12 mouse cellular contexts compared by ENCODE assay signal in the genomic region with DNA sequence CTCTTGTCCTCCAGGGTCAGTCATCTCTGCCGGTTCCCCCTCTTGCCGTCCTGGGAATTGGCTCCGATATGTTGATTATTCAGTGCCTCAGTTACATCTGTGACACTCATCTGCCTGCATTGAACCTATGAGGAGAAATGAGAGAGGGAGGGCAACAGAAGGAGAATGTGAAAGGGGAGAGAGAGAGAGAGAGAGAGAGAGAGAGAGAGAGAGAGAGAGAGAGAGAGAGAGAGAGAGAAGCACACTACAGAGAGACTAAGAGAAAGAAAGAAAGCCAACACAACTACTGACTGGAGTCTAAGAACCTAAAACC.
DNase-seq lines count a peak whose midpoint lies in the region; ATAC-seq and TF ChIP-seq lines count a peak whose summit lies in the region.
"Had no signal": no experiment of that assay in that cellular context is flagged by ENCODE, and none has a peak within 500 bp of the region (broad histone marks: within the 10 kb centered on the region; RNA-seq: fewer than 3 reads in every experiment).

No protein-coding gene starts in this region.

- intact Hi-C loops in left cerebral cortex, adult 2 months (cut with DNase I), result loop anchor here (2.0 to 10.0 kb wide), 2 partner anchors 82 to 430 kb away; no protein-coding TSS in a partner anchor
- intact Hi-C loops in left cerebral cortex, postnatal 25 days (cut with DNase I), result loop anchor here (5.0 kb wide), 1 partner anchor 83 kb away; no protein-coding TSS in a partner anchor
- intact Hi-C loops in left cerebral cortex, postnatal 10 days (cut with DNase I), result no loop called here
- intact Hi-C loops in left cerebral cortex, postnatal 14 days (cut with DNase I), result loop anchor here (5.0 kb wide), 2 partner anchors 78 to 617 kb away; no protein-coding TSS in a partner anchor

- no peak for DNase-seq in left cerebral cortex, adult 2 months (ENCODE audit: extremely low spot score in 1 of 2, low spot score in 2 of 2)
- no peak for DNase-seq in left cerebral cortex, postnatal 25 days (ENCODE audit: low spot score in 2 of 2)
- DNase-seq in forebrain, embryonic 14.5 days (ENCODE audit: low spot score), result no peak
- peak; percentile 61 for DNase-seq in retina, embryonic 14.5 days (ENCODE audit: low spot score)
- DNase-seq in left cerebral cortex, postnatal 10 days (ENCODE audit: extremely low spot score in 1 of 2, low spot score in 2 of 2), result no peak
- DNase-seq in left cerebral cortex, postnatal 14 days (ENCODE audit: low spot score in 2 of 2), result no peak
- no peak for DNase-seq in gastrocnemius, adult 18-20 months (ENCODE audit: low spot score)
- DNase-seq: cerebellum, adult 9-11 months; heart, adult 2 months had no signal

- H3K4me3 ChIP-seq in left cerebral cortex, adult 2 months, result peak overlapping the region; percentile 20
- peak overlapping the region; percentile 52 for H3K4me3 ChIP-seq in forebrain, embryonic 14.5 days (ENCODE audit: low read depth, low read length)
- peak overlapping the region; percentile 1; the same call in 1 of the 2 replicates for H3K4me3 ChIP-seq in limb, embryonic 15.5 days
- H3K4me3 ChIP-seq: heart, adult 2 months; lung, embryonic 15.5 days had no signal

- no peaks in the 10 kb centered on the region for H3K36me3 ChIP-seq in forebrain, embryonic 14.5 days (ENCODE audit: control insufficient read depth, insufficient read depth, low read length)
- H3K36me3 ChIP-seq in limb, embryonic 15.5 days, result no peaks in the 10 kb centered on the region
- H3K36me3 ChIP-seq: lung, embryonic 15.5 days had no signal

- TF ChIP-seq CTCF in left cerebral cortex, adult 2 months (IDR thresholded peaks at IDR 0.05), result no peak

- H3K9ac ChIP-seq in forebrain, embryonic 14.5 days (ENCODE audit: low read length), result peak overlapping the region; percentile 85
- H3K9ac ChIP-seq in limb, embryonic 15.5 days, result no peak overlapping the region
- H3K9ac ChIP-seq: lung, embryonic 15.5 days had no signal

- H3K4me1 ChIP-seq in forebrain, embryonic 14.5 days (ENCODE audit: control insufficient read depth, insufficient read depth, low read length), result no peaks in the 10 kb centered on the region
- peaks cover 6% of the 10 kb centered on the region; the same call in 1 of the 2 replicates for H3K4me1 ChIP-seq in limb, embryonic 15.5 days

- H3K9me3 ChIP-seq in forebrain, embryonic 14.5 days (replicated peaks; ENCODE audit: control insufficient read depth, low read length), result no peaks in the 10 kb centered on the region
- H3K9me3 ChIP-seq in limb, embryonic 15.5 days, result no peaks in the 10 kb centered on the region
- H3K9me3 ChIP-seq: lung, embryonic 15.5 days had no signal

- WGBS in forebrain, embryonic 14.5 days, result 5% methylated on average over 3 of the region's 3 CpGs
- 73% methylated on average over 3 of the region's 3 CpGs for WGBS in limb, embryonic 15.5 days

- peak overlapping the region; percentile 36; the same call in 1 of the 2 replicates for H3K27ac ChIP-seq in left cerebral cortex, adult 2 months
- peak overlapping the region; percentile 94 for H3K27ac ChIP-seq in forebrain, embryonic 14.5 days (ENCODE audit: low read depth, low read length)
- no peak overlapping the region for H3K27ac ChIP-seq in limb, embryonic 15.5 days
- H3K27ac ChIP-seq: heart, adult 2 months; lung, embryonic 15.5 days had no signal

- peak overlapping the region; percentile 81 for H3K4me2 ChIP-seq in forebrain, embryonic 14.5 days (ENCODE audit: low read length)
- H3K4me2 ChIP-seq in limb, embryonic 15.5 days, result no peak overlapping the region
- H3K4me2 ChIP-seq: lung, embryonic 15.5 days had no signal

- H3K27me3 ChIP-seq in forebrain, embryonic 14.5 days (replicated peaks; ENCODE audit: control insufficient read depth, insufficient read depth, low read length), result no peaks in the 10 kb centered on the region
- peaks cover 28% of the 10 kb centered on the region for H3K27me3 ChIP-seq in limb, embryonic 15.5 days

- no peak; the same call in 1 of the 2 replicates for ATAC-seq in forebrain, embryonic 14.5 days
- ATAC-seq in limb, embryonic 15.5 days (ENCODE audit: insufficient number of reproducible peaks, low FRiP score, low TSS enrichment, low read depth), result no peak
- ATAC-seq: intestine, embryonic 16.5 days had no signal

Comparison
In these comparisons a context has a peak if more than half of its experiments do, and no peak if none do; other contexts are left out.
1. H3K4me3 ChIP-seq: peak in every context shown above with its lines; median percentile 52 in forebrain, embryonic 14.5 days; 20 in left cerebral cortex, adult 2 months; 1 in limb, embryonic 15.5 days.